Mouse (Mus musculus) liver, embryonic 13.5 days (tissue): ENCODE measurements around the gene Slc7a8. TPM values are rescaled to one million over a fixed set of nuclear protein-coding genes. Genes with fewer than 3 reads are reported as not detected.
A peak's percentile ranks its signal among the peaks of the same experiment; 100 is the strongest.

Experiments used
- ATAC-seq: fragments of 200-750 bp; cut with Nextera tagmentation; 2 replicates; pipeline ENCODE4 v1.8.0; 2017; ENCODE audit warnings: low read depth, mild to moderate bottlenecking, moderate number of reproducible peaks, moderate library complexity
- DNase-seq: peaks from one replicate; pipeline ENCODE4 v3.0.0; 2022
- H3K27ac ChIP-seq: fragments of 300-500 bp; sonication (generic); 2 replicates; pipeline ENCODE4 v1.5.1; 2015; ENCODE audit warnings: moderate library complexity, mild to moderate bottlenecking, inconsistent platforms
- H3K27me3 ChIP-seq: fragments of 300-500 bp; sonication (generic); 2 replicates; pipeline ENCODE4 v1.6.1; 2015; ENCODE audit warnings: mild to moderate bottlenecking, inconsistent platforms
- H3K36me3 ChIP-seq: fragments of 300-500 bp; sonication (generic); 2 replicates; pipeline ENCODE4 v1.6.1; 2015; ENCODE audit warnings: mild to moderate bottlenecking, inconsistent platforms
- H3K4me1 ChIP-seq: fragments of 300-500 bp; sonication (generic); replicated peaks from 2 replicates; pipeline ENCODE4 v1.6.1; 2015; ENCODE audit warnings: inconsistent platforms
- H3K4me2 ChIP-seq: fragments of 300-500 bp; sonication (generic); 2 replicates; pipeline ENCODE4 v1.6.1; 2015; ENCODE audit warnings: inconsistent platforms, mild to moderate bottlenecking, moderate library complexity
- H3K4me3 ChIP-seq: fragments of 300-500 bp; sonication (generic); replicated peaks from 2 replicates; pipeline ENCODE4 v1.5.1; 2015; ENCODE audit warnings: mild to moderate bottlenecking, inconsistent platforms
- H3K9ac ChIP-seq: fragments of 300-500 bp; sonication (generic); 2 replicates; pipeline ENCODE4 v1.6.1; 2015; ENCODE audit warnings: mild to moderate bottlenecking, inconsistent platforms
- H3K9me3 ChIP-seq: fragments of 300-500 bp; sonication (generic); replicated peaks from 2 replicates; pipeline ENCODE4 v1.6.1; 2016; ENCODE audit warnings: inconsistent platforms
- WGBS: fragments of 180-500 bp; shearing (Covaris S2); methylation state at CpG from one replicate; pipeline ENCODE4 v1.1.7; 2015; ENCODE audit not compliant: insufficient replicate concordance; 5-methylcytosine and 5-hydroxymethylcytosine counted together
- polyA plus RNA-seq: library from polyadenylated mRNA; unstranded; fragments of >200 nt; fragmentation: Nextera tagmentation; extraction: Ambion mirVana; gene quantifications from 2 replicates; pipeline ENCODE4 v1.2.1, GENCODE M21; 2015

Gene Slc7a8
- polyA plus RNA-seq, 1 experiment from 2014 or later = 2.1 TPM

DNA sequence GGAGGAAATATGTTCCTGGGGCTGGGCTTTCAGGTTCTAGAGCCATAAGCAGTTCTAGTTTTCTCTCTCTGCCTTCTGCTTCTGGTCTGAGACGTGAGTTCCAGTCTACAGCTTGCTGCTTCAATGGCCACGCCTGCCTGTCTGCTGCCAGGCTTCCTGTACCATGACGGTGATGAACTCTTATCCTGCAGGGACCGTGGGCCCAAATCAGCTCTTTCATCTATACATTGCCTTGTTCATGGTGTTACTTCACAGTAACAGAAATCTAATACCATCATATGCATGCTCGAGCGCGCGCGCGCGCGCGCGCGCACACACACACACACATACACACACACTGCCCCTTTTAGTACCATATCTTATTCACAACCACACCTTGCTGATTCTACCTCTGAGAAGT is 15.0 kb upstream of the Slc7a8 start:
- Histone ChIP-seq H3K27me3 (no peaks in the 10 kb centered on the region), H3K9ac (no peak overlapping the region), H3K36me3 (no peaks in the 10 kb centered on the region), H3K27ac (no peak overlapping the region), H3K4me1 (peaks cover 4% of the 10 kb centered on the region; the same call in 1 of the 2 replicates), H3K4me3 (no peak overlapping the region), H3K9me3 (no peaks in the 10 kb centered on the region), H3K4me2 (no peak overlapping the region)
- ATAC-seq (no peak), DNase-seq (no peak)
- WGBS = 76% methylated on average over 15 of the region's 15 CpGs

DNA sequence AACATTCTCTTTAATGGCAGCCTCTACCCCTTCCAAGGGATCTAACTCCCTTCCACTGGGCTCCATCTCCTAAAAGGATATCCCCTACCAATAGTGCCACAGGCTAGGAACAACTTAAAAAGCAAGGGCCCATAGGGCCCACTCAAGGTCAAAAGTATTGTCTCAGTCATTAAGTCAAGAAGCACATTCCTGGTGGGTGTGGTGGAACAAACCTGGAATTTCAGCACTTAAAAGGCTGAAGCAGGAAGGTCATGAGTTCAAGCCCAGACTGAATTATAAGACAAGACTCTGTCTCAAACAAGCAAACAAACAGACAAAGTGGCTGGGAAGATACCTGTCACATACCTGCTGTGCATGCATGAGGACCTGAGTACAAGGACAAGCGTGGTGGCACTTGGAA is 14.2 kb upstream of the Slc7a8 start:
- Histone ChIP-seq H3K27ac (no peak overlapping the region), H3K27me3 (no peaks in the 10 kb centered on the region), H3K36me3 (no peaks in the 10 kb centered on the region), H3K4me2 (no peak overlapping the region), H3K9ac (no peak overlapping the region), H3K4me1 (peaks cover 4% of the 10 kb centered on the region; the same call in 1 of the 2 replicates), H3K9me3 (no peaks in the 10 kb centered on the region), H3K4me3 (no peak overlapping the region)
- 73% methylated on average over 1 of the region's 1 CpGs for WGBS
- DNase-seq (no peak), ATAC-seq (no peak)

DNA sequence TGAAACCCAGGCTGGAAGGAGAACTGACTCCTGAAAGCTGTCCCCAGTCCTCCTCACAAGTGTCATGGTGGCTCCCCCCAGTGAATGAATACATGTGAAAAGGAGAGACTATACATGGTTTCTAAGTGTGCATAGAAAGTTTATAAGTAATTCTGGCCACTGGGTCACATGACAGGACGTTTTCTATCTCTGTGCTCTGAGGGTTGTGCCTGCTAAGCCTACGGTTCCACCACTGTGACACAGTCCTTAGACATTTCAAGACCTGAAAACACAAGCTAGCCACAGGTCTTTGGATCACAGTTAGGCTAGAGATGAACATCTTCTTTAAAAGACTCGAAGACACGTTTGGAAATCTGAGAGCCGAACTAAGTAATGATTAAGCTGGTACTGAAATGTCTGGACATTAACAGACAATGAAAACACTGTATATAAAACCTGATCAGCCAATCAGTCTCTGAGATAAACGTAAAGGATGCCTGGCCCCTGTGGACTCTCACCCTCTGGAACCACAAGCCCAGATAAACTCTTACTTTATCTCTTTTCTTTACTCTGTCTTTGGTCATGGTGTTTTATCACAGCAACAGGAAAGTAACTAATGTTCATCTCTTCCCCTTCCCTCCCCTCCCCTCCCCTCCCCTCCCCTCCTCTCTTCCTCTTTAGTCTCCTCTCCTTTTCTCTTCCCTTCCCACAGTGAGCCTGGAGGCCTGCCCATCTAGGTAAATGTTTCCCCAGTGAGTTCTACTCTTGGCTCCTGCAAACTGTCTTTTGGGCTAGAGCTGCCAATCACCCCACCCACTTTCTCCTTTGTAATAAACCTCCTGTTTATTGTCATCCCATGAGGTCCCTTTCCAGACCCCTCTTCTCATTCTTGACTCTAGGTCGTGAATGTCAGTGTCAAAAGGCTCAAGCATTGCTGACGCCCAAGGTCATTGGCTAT is 12.4 kb upstream of the Slc7a8 start:
- Histone ChIP-seq H3K4me3 (no peak overlapping the region), H3K36me3 (no peaks in the 10 kb centered on the region), H3K4me2 (no peak overlapping the region), H3K27ac (no peak overlapping the region), H3K9me3 (no peaks in the 10 kb centered on the region), H3K27me3 (no peaks in the 10 kb centered on the region), H3K9ac (no peak overlapping the region), H3K4me1 (peaks cover 4% of the 10 kb centered on the region; the same call in 1 of the 2 replicates)
- 50% methylated on average over 8 of the region's 8 CpGs for whole genome bisulfite sequencing
- no peak for DNase-seq
- no peak for ATAC-seq

DNA sequence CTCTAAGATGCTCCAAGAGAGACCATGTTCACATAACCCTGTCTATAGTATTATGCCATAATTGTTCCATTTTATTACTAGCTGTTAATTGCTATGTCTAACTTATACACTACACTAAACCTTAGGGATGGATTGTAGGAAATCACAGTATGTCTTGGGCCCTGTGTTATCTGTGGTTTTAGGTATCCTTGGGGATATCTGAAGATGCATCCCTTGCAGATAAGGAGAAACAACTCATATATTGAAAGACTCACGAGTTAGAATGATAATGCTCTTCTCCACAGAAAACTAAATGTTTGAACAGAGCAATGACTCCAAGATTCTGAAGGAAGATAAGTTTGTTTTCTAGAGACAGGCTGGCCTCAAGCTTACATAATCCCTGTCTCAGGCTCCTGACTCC is 11.6 kb upstream of the Slc7a8 start:
- Histone ChIP-seq H3K4me3 (no peak overlapping the region), H3K4me1 (peaks cover 6% of the 10 kb centered on the region), H3K9me3 (no peaks in the 10 kb centered on the region), H3K36me3 (no peaks in the 10 kb centered on the region), H3K9ac (no peak overlapping the region), H3K27me3 (no peaks in the 10 kb centered on the region), H3K4me2 (no peak overlapping the region), H3K27ac (no peak overlapping the region)
- DNase-seq (no peak), ATAC-seq (no peak)
- WGBS = 17% methylated on average over 1 of the region's 1 CpGs

DNA sequence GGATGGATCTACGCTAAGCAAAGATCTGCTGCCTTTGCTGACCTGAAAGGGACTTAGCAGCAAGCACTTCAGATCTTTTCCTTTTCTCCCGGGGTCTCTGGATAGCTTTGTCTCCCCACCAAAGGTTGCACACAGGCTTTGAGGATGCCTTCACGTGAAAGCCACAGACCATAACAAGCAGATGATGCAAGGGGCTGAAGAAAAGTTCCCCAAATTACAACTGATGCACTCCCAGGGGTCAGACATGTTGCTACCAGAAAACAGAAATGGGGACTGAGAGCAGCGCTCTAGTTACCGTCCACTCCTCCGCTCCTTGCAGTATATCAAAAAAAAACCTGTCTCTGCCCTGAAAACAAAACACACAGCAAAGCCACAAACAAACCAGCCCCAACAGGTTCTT is 10.4 kb upstream of the Slc7a8 start:
- H3K9ac ChIP-seq = no peak overlapping the region

DNA sequence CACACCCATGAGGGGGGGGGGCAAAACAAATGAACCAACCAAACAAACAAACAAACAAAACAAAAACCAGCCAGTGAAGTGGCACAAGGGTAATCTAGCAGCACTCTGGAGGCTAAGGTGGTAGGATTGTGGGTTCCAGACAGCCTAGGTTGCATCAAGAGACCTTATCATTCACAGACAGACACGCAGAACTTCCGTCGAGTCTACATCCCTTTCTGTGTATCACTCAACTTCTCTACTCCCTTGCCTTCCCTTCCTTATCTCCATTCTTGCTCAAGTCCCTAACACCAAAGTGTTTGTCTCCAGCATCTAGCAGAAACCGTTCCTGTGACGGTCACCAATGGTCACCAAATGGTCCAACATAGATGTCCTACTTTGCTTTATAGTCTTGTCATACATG is 6.5 kb upstream of the Slc7a8 start:
- Histone ChIP-seq H3K9ac (no peak overlapping the region), H3K4me1 (peaks cover 13% of the 10 kb centered on the region), H3K4me3 (no peak overlapping the region), H3K4me2 (no peak overlapping the region), H3K9me3 (no peaks in the 10 kb centered on the region), H3K27me3 (peaks cover 10% of the 10 kb centered on the region), H3K36me3 (no peaks in the 10 kb centered on the region), H3K27ac (no peak overlapping the region)
- 18% methylated on average over 5 of the region's 5 CpGs for WGBS
- DNase-seq (no peak), ATAC-seq (peak; percentile 67)

More for the DNA sequence above, 10.4 kb upstream of the Slc7a8 start:
- H3K4me3 ChIP-seq = no peak overlapping the region
- ATAC-seq = no peak
- no peak overlapping the region for H3K4me2 ChIP-seq
- no peak overlapping the region for H3K27ac ChIP-seq
- no peak for DNase-seq
- H3K27me3 ChIP-seq = no peaks in the 10 kb centered on the region
- no peaks in the 10 kb centered on the region for H3K36me3 ChIP-seq
- peaks cover 14% of the 10 kb centered on the region for H3K4me1 ChIP-seq
- 62% methylated on average over 6 of the region's 6 CpGs for WGBS
- no peaks in the 10 kb centered on the region for H3K9me3 ChIP-seq

DNA sequence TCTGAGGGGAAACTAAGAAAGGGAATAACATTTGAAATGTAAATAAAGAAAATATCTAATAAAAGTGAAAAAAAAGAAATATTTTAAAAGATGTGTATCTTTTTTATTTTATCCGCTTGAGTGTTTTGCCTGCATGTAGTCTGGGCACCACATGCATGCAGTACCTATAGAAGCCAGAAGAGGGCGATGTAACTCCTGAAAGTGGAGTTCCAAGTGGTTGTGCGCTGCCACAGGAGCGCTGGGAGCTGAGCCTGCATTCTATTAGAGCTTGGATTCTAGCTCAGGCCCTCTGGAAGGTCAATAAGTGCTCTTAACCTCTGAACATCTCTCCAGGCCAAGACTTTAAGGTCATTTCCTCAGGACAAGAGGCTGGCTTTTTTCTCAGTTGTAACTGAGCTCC is 5.5 kb upstream of the Slc7a8 start:
- Histone ChIP-seq H3K9me3 (no peaks in the 10 kb centered on the region), H3K27ac (no peak overlapping the region), H3K4me2 (no peak overlapping the region), H3K4me1 (peaks cover 13% of the 10 kb centered on the region), H3K36me3 (no peaks in the 10 kb centered on the region), H3K9ac (no peak overlapping the region), H3K4me3 (no peak overlapping the region), H3K27me3 (peaks cover 20% of the 10 kb centered on the region)
- DNase-seq (no peak), ATAC-seq (no peak)
- WGBS = 51% methylated on average over 4 of the region's 4 CpGs

DNA sequence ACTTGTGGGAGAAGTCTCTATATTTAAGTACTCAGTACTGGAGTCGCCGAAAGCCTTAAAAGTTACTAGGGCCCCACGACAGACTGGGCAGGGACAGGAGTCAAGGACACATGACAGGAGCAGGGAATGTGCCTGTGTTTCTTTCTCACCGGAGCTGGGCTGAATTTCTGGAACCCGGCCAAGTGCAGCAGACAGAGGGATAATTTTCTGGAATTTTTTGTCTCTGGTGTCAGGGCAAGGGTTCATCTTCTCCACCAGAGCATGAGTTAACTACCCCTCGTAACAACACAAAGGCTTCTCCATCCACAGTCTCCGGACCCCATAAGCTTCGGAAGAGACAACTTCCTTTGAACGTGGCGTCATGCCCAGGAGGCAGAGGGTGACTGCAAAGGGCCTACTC is 4.7 kb upstream of the Slc7a8 start:
- Histone ChIP-seq H3K9me3 (no peaks in the 10 kb centered on the region), H3K4me1 (peaks cover 19% of the 10 kb centered on the region), H3K4me2 (no peak overlapping the region), H3K27ac (no peak overlapping the region), H3K36me3 (no peaks in the 10 kb centered on the region), H3K9ac (no peak overlapping the region), H3K27me3 (peaks cover 27% of the 10 kb centered on the region), H3K4me3 (no peak overlapping the region)
- no peak for ATAC-seq
- no peak for DNase-seq
- 73% methylated on average over 10 of the region's 10 CpGs for WGBS

DNA sequence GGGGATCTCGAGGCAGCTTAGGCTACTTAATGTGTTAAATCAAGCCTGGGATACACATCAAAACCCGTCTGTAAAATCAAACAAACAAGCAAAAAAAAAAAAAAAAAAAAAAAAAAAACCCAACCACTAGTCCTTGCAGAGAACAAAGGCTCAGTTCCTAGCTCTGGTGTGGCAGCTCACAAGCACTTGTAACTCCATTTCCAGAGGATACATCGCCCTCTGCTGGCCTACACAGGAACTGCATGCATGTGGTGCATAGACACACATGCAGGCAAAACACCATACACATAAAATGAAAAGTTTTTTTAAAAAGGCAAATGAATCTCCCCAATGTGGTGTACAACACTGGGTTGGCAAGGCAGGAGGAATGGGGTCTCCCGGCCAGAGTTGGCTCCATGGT is 4.2 kb upstream of the Slc7a8 start:
- H3K4me2 ChIP-seq = no peak overlapping the region
- ATAC-seq = no peak
- WGBS = 47% methylated on average over 4 of the region's 4 CpGs

DNA sequence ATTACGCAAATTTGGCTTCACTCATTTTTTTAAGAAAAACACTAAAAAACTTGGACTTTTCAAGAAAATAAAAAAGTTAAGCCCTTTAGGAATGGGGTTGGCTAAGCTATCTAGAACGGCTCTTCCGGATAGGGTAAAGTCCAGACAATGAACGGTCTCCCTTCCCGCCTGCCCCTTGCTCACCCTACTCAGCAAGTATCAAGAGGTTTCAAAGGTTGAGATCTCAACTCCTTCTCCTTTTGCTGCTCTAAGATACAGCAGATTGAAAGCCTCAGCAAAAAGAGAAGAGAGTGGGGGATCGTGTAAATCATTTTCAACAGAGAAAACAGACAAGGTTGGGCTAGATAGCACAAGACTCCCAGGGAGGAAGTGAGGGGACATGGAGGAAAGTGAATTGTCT is 1.2 kb upstream of the Slc7a8 start:
- Histone ChIP-seq H3K4me1 (peaks cover 15% of the 10 kb centered on the region), H3K4me2 (no peak overlapping the region), H3K9me3 (no peaks in the 10 kb centered on the region), H3K27me3 (peaks cover 54% of the 10 kb centered on the region), H3K27ac (no peak overlapping the region), H3K36me3 (no peaks in the 10 kb centered on the region), H3K9ac (no peak overlapping the region), H3K4me3 (no peak overlapping the region)
- DNase-seq (no peak), ATAC-seq (no peak)
- WGBS = 63% methylated on average over 6 of the region's 6 CpGs

More for the DNA sequence above, 4.2 kb upstream of the Slc7a8 start:
- Histone ChIP-seq H3K27ac (no peak overlapping the region), H3K36me3 (no peaks in the 10 kb centered on the region), H3K9me3 (no peaks in the 10 kb centered on the region), H3K27me3 (peaks cover 33% of the 10 kb centered on the region), H3K9ac (no peak overlapping the region), H3K4me3 (no peak overlapping the region), H3K4me1 (peaks cover 21% of the 10 kb centered on the region)
- DNase-seq = peak; percentile 53

DNA sequence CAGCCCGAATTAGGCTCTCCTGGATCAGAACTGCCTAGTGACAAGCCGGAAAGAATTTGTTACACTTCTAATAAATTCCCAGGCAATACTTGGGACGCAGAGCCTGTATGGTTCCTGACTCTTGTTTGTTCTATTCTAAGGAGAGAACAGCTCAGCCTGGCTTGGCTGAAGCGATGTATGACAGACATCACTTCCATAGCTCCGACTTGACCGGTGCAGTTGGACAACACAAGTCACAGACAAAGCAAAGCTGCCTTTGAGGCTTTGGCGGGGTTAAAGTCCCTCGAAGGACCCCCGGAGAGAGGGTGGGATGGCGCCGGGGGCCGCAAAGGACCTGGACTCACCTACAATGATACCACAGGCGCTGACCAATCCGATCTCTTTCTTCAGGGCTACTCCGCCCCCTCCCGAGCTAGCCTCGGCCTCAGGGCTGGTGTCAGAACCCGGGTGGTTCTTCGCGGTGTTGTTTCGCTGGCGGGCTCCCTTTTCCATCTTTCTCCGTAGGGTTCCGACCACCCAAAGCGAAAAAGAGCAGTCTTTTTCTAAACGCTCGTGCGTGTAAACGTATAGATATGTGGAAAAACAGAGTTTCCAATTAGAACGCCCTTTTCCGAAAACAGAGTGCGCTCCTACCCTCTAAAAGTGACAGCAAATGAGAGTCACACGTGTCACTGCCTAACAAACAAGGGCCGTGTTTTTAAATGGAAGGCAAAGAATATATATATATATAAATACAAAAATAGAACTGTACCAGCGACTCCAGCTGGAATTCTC is 723 bp downstream of the Slc7a8 start:
- Histone ChIP-seq H3K4me2 (peak overlapping the region; percentile 73), H3K4me1 (peaks cover 13% of the 10 kb centered on the region; the same call in 1 of the 2 replicates), H3K27me3 (peaks cover 54% of the 10 kb centered on the region), H3K36me3 (no peaks in the 10 kb centered on the region), H3K9me3 (no peaks in the 10 kb centered on the region), H3K27ac (no peak overlapping the region), H3K9ac (peak overlapping the region; percentile 44; the same call in 1 of the 2 replicates), H3K4me3 (peak overlapping the region; percentile 57)
- no peak for DNase-seq
- ATAC-seq = no peak
- 3% methylated on average over 35 of the region's 35 CpGs for WGBS
